Mouse (Mus musculus) cerebral cortex, adult 2 months (tissue): ENCODE data around the gene Ppp4r4.

Experiments used
- WGBS: fragments of 180-500 bp; shearing (Covaris S2); methylation state at CpG from one replicate; pipeline ENCODE4 v1.1.7; 2018; 5-methylcytosine and 5-hydroxymethylcytosine counted together

The Ppp4r4 gene

DNA sequence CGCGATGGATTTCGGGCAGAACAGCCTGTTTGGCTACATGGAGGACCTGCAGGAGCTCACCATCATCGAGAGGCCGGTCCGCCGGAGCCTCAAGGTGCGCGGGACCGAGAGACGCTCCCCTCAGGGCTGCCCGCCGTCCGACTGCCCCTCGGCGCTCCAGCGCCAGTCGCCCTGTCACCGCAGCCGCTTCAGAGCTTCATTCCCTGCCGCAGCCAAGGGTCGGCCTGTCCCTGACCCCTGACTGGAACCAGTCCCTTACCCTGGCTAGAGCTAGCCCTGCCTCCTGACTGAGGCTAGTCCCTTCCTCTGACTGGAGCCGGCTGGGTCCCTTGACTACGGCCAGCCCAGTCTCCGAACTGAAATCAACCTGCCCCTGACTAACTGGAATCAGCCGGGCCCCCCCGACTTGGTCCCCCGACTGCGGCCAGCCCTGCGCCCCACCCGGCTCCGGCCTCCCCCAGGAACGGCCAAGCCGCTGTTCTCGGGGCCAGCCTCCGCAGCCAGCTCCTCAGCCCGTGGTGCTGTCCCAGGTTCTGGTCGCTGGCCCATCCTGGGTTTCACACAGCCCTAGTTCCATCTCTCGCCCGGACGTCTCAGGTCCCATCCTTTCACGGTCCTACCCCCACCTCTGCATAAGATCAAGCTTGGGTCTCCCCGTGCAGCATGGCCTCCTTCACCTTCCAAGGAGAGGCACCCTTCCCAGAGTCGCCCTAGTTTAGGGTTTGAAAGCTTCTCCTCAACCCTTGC is 739 bp downstream of the Ppp4r4 start:
- WGBS, result under 1% methylated on average over 44 of the region's 44 CpGs

- 75% methylated on average over 4 of the region's 4 CpGs for WGBS
Measured at GRCm38 (mm10) chr12:103540429-103540828, 8.3 kb downstream of the Ppp4r4 start.

DNA sequence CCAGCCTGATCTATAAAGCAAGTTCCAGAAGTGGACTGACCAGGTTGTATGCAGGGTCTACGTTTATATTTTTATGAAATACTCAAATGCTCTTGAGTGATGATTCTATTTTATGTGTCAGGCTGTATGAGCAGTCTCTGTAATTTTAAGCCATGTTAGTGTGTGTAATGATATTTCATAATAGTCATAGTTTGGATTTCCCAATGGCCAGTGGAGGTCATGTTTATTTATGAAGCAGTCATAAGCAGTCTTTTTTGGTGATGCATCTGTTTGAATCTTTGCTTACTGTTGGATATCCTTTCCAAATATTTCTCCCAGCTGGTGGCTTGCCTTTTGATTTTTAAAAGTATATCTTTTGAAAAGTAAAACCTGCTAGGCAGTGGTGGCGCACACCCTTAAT is 11.3 kb downstream of the Ppp4r4 start:
- 86% methylated on average over 2 of the region's 2 CpGs for WGBS

DNA sequence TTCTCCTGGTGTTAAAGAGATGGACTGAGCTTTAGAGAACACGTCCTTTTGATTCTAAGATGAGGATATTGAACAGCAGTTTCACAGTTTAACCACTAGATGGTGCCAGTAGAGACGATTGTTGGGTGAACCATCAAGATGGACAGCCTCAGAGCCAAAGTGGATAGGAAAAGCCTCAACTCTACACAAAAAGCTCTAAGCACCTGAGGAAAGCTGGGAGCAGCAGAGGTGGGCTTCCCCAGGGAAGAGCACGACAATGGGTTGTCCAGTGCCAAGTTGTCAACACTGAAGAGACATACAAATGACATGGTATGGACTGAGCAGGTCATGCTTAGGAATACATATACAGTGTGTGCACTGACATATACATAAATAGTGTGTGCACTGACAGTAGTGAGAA is 12.1 kb downstream of the Ppp4r4 start:
- 7% methylated on average over 3 of the region's 3 CpGs for WGBS

GRCm38 (mm10) chr12:103547438-103547837 is 15.4 kb downstream of the Ppp4r4 start:
- 50% methylated on average over 2 of the region's 2 CpGs for WGBS

DNA sequence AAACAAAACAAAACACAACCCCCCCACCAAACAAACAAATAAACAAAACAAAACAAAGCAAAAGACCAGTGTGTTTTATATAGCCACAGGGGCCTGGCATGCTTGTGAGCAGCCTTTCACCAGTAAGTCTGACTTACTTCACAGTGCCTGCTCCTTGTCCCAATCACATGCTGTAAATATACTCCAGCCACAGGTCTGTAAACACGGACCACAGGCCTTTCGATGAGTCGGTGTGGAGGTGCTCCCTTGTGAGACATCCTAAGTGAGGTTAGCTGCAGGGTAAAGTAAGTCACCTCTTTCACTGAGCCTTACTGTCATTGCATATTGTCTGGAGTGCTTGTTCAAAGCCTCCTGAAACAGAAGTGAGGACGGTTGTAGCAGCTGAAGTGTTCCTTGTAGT is 16.4 kb downstream of the Ppp4r4 start:
- WGBS, result 84% methylated on average over 4 of the region's 4 CpGs

GRCm38 (mm10) chr12:103550047-103550446 is 18.0 kb downstream of the Ppp4r4 start:
- 76% methylated on average over 6 of the region's 6 CpGs for WGBS

- 78% methylated on average over 4 of the region's 4 CpGs for WGBS
Measured at GRCm38 (mm10) chr12:103551422-103551821, 19.3 kb downstream of the Ppp4r4 start.

- WGBS, result 93% methylated on average over 2 of the region's 2 CpGs
Measured at GRCm38 (mm10) chr12:103552506-103552905, 20.4 kb downstream of the Ppp4r4 start.

GRCm38 (mm10) chr12:103553497-103553896 is 21.4 kb downstream of the Ppp4r4 start:
- 54% methylated on average over 3 of the region's 3 CpGs for WGBS

DNA sequence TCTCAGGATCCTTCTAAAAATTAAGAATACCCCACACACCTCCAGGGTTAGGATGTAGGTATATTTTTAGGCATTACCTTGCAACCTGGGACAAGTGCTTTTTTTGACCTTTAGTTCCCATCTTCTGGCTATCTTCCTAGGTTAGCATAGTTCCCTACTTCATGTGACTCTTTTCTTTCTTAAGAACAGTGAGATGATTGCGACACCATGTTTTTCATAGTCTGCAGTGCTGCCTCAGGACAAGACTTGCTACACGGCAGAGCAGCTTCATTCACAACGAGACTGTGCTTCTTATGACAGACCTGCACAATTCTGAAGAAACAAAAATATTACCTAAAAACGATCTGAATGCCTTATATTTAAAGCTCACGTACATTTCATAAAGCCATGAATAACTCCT is 24.8 kb downstream of the Ppp4r4 start:
- WGBS, result 79% methylated on average over 5 of the region's 5 CpGs

DNA sequence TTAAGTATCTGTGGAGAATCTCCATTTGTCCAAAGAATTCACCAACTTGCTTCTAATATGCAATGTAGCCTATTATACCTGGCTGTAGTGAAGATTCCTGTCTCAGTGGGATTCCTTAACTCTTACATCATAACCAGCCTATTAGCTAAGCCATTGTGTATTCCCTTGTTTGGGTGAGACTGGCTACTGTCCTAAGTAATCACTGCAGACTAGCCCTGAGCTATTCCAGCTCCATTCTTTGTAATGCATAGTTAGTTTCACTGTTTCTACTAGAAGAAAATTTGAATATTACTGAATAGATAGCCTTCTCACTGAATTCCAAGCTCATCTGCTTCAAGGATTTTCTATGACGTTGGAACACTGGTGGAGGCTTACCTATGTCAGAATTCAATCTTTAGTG is 32.6 kb downstream of the Ppp4r4 start:
- 55% methylated on average over 1 of the region's 1 CpGs for WGBS

GRCm38 (mm10) chr12:103565151-103565550 is 33.1 kb downstream of the Ppp4r4 start:
- 66% methylated on average over 7 of the region's 7 CpGs for whole genome bisulfite sequencing

GRCm38 (mm10) chr12:103567129-103567528 is 35.0 kb downstream of the Ppp4r4 start:
- WGBS, result 73% methylated on average over 3 of the region's 3 CpGs

- 77% methylated on average over 6 of the region's 6 CpGs for WGBS
Measured at GRCm38 (mm10) chr12:103569690-103570089, 37.6 kb downstream of the Ppp4r4 start.

DNA sequence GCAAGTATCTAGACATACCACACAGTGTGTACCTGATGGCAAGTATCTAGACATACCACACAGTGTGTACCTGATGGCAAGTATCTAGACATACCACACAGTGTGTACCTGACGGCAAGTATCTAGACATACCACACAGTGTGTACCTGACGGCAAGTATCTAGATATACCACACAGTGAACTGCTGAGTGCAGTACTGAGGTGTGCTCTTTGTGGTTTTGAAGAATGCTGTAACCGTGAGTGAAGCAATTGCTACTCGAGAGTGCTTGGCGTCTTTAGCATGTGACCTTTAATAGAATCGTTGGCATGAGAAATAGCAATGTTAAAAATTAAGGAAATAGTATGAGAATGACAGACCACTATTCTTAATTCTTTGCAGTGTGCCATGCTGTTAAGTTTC is 46.1 kb downstream of the Ppp4r4 start:
- WGBS, result 92% methylated on average over 6 of the region's 6 CpGs

DNA sequence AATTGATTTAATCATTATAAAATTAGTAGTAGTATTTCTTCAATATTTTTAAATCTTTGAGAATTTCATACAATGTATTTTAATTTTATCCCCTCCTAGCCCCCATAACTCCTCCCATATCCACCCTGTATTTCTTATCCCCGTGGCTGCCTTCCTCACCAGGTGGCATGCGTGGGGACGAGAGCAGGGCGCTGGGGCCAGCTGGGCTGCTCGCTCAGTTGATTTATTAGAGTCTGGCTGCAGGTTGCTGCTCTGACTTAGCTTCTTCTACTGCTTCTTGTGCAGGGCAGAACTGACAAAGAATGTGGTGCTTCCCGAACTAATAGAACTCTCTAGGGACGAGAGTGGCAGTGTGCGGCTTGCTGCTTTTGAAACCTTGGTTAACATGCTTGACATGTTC is 51.7 kb downstream of the Ppp4r4 start:
- 90% methylated on average over 8 of the region's 8 CpGs for WGBS

- WGBS, result 73% methylated on average over 2 of the region's 2 CpGs
Measured at GRCm38 (mm10) chr12:103598411-103598810, 66.3 kb downstream of the Ppp4r4 start.

DNA sequence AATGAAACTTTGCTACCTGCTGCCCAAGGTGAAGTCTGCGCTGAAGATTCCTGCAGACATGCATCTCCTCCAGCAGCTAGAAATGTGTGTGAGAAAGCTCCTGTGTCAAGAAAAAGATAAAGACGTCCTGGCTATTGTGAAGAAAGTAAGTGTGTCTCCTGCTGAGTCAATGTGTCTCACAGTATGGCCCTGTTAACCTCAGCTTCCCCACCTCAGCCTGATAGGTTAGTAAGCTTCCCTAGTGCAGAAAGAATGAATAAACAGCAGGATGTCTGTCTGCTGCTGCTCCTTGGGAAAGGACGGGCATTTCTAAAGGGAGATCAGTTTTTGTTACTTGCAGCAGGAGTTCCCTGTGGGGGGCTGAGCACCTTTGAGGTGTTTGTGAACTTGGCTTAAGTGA is 68.3 kb downstream of the Ppp4r4 start:
- 58% methylated on average over 3 of the region's 3 CpGs for WGBS

DNA sequence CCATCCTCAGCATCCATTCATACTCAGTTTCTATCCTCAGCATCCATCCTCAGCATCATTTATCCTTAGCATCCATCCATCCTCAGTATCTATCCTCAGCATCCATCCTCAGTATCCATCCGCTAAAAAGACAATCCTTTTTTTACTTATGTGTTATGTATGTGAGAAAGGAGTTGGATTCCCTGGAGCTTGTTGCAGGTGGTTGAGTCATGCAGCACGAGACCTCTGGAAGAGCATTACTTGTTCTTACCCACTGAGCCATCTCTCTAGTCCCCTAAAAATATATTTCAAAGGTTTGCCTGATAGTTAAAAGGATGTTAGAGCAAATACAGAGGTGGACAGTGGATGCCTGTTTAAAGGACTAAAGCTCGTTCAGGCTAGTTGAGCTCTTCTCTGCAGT is 69.8 kb downstream of the Ppp4r4 start:
- 69% methylated on average over 3 of the region's 3 CpGs for WGBS

GRCm38 (mm10) chr12:103615141-103615540 is 83.1 kb downstream of the Ppp4r4 start:
- WGBS, result 95% methylated on average over 1 of the region's 1 CpGs

DNA sequence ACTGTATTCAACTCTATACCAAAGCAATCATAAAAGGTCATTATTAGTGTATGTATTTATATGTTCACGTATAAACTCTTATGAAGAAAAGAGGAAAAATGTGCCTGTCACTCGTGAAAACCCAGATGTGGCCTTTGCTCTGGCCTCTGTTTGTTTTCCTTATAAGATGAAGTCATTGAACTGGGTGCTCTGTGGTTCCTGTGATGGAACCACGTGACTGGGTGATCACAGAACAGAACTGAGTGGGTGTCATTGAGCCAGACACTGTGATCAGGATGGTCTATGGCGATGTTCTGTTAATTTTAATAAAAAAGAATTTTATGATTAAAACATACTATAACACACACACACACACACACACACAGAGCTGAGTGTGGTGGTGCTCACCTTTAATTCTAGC is 83.7 kb downstream of the Ppp4r4 start:
- 79% methylated on average over 4 of the region's 4 CpGs for WGBS

DNA sequence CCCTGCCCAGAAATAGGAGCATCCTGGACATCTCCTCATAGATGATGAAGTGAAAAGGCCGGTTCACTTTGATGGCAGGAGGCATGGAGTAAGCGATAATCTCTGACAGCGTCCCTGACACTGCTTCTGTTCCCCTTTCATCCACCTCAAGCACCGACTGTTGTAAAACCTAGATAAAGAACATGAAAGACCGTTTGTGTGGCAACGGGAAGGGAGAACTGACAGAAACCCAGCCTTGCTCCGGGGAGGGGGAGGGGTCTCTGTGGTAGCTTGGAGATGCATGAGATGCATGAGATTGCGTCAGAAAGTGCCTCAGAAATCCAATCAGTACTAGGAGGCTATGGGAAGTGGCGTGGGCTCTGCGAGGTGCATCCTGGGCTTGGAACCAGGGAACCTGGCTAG is 84.8 kb downstream of the Ppp4r4 start:
- 93% methylated on average over 10 of the region's 10 CpGs for WGBS

DNA sequence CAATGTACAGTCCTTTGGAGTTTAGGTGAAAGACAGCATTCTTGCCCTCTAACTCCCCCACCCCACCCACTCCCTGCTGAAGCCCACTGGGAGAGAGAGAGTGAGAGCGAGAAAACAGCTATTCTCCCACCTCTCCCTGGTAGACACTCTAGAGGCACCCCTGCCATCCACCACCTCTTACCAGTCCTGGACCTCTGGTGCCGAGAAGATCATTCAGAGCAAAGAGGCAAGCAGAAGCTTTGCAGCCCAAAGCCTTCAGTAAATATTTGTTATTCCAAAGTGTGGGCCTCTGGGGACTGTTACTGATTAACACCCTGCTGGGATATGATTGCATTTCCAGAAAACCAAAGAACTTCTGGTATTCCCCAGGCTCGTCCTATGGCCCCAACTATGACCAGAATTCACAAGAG is 99.1 kb downstream of the Ppp4r4 start, which contains the start of gene Serpina10:
Serpina10 (minus strand) TSS at position 242 of the 410 bp plus-strand sequence.
- WGBS, result 75% methylated on average over 3 of the region's 3 CpGs
